Mouse (Mus musculus) ES-E14 (cell line): Measurements from ENCODE around the gene Mbd6.

Experiments used
- MAFK ChIP-seq: IDR thresholded peaks from 2 replicates; pipeline ENCODE4 v1.6.1; 2014; ENCODE audit warnings: mild to moderate bottlenecking, low read depth, low read length, inconsistent platforms; ENCODE audit not compliant: insufficient read depth
- ZC3H11A ChIP-seq: IDR thresholded peaks from 2 replicates; pipeline ENCODE4 v1.6.1; 2012; ENCODE audit warnings: low read depth, mild to moderate bottlenecking, inconsistent platforms, low read length, borderline replicate concordance

- no peak for TF ChIP-seq ZC3H11A
- TF ChIP-seq MAFK = no peak
Observed at GRCm38 (mm10) chr10:127258489-127258888, 30.3 kb downstream of the Mbd6 start.
